Mouse (Mus musculus): ENCODE measurements around the gene F9.
"Not testable (repeated sequence)": the region's sequence is repeated elsewhere in the genome, so short reads cannot be mapped to it uniquely, and the experiment has no call there.

The F9 gene

DNA sequence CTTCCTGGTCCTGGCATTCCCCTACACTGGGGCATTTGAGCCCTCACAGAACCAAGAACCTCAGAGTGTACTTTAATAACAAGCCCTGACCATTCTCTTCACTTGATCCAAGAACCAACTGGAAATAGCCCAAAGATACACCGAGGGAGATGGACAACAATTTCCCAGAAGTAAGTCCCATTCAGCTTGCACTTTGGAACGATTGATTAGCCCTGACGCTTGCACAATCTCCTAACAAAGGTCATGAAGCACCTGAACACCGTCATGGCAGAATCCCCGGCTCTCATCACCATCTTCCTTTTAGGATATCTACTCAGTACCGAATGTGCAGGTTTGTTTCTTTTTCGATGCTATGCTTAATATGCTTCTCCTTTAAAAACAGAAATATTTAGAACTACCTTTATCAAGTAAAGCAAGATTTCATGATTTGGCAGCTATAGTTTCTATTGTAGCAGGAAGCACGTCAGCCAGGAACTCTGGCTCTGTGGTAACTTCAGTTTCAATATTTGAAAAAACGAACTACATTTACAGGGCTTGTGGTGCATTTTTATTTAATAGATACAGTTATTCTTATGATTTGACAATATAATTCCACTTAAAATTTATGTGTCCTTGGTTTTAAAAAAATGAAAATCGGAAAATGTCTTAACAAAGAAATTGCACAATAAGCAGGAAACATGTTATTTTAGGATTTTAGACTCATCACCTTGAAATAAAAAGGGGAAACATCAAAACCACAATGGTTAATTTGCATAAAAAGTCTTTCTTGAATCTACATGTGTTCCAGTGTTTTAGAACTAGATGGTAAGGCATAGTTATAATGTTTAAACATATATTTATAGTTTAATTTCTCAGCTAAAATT, at the start of gene F9:
Gene F9 (plus strand): TSS at position 244 of the 863 bp plus-strand sequence.
- DNase-seq (ENCODE audit: low spot score) = no peak

DNA sequence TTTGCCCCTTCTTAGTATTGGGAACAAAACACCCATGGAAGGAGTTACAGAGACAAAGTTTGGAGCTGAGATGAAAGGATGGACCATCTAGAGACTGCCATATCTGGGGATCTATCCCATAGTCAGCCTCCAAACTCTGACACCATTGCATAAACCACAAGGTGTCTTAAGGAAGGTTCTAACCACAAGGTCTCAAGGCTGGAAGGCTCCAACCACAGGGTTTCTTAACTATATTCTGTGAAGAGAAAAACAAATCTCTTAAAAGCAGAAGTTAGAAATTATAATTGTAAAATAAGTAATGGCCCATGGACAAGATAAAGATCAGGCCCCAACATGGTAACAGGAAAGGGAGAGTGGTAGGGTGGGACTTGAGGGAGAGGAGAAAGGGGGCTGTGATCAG, 29.5 kb upstream of the F9 start:
- not testable (repeated sequence) for DNase-seq (ENCODE audit: low spot score)

GRCm38 (mm10) chrX:60000084-60000443, 800 bp downstream of the F9 start:
- no peak for DNase-seq (ENCODE audit: low spot score)

- DNase-seq (ENCODE audit: low spot score) = no peak
Measured at GRCm38 (mm10) chrX:60001461-60001860, 2.2 kb downstream of the F9 start.

DNA sequence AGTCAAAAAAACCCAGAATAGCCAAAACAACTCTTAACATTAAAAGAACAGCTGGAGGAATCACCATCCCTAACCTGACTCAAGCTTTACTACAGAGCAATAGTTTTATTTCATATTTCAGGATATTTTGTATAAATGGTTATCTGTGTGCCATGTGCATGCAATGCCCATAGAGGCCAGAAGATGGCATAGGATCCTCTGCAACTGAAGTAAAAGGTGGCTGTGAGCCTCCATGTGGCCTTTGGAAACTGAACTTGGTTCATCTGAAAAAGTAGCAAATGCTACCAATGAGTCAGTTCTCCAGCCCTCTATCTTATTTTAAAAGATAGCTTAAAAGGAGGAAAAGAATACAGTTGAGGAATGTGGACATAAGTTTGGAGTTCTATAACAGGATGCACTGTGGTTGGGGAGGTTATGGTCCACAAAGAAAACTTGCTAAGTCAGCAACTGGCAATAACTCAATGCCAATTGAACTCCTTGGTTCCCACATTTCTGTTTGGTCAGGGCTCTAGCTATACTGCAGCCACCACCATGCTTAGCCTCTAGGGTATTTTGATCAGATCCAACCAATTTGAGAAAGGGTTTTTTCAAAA, 13.9 kb downstream of the F9 start:
- DNase-seq (ENCODE audit: low spot score) = no peak

GRCm38 (mm10) chrX:60014588-60014987, 15.3 kb downstream of the F9 start:
- DNase-seq (ENCODE audit: low spot score) = no peak

DNA sequence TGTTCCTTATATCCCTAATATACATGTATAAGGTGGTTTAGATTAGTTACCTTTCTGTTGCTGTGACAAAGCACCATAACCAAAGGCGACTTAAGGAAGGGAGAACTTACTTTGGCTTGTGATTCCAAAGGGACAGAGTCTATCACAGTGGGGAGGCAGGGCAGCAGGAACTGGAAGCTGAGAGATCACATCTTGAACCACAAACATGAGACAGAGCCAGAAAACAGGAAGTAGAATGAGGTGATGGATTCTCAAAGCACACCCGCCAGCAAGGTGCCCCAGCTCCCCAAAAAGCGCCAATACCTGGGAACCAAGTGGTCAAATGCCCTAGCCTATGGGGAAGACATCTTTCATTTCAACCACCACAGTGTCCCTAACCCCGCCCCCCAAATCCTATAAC, 21.7 kb downstream of the F9 start:
- DNase-seq (ENCODE audit: low spot score) = no peak

DNA sequence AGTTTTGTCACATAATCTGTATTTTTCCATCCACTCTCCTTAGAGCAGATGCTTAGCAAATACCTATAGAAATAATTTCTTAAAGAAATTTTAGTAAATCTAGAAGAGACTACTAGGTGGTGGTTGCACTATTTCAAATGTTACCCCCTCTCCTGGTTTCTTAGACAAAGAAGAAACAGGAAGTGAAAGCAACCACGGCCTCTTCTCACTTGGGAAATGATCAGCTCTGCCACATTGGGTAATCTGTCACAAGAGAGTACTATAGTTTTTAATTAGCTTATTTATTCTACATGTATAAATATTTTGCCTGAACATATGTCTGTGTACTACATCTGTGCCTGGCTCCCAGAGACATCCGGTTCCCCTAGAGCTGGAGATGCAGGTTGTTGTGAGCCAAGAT, 22.3 kb downstream of the F9 start:
- DNase-seq (ENCODE audit: low spot score) = no peak

GRCm38 (mm10) chrX:60026654-60027053, 27.4 kb downstream of the F9 start:
- DNase-seq (ENCODE audit: low spot score) = no peak

GRCm38 (mm10) chrX:60054745-60055144, 55.5 kb downstream of the F9 start:
- DNase-seq (ENCODE audit: low spot score) = no peak

GRCm38 (mm10) chrX:60055185-60055584, 55.9 kb downstream of the F9 start:
- no peak for DNase-seq (ENCODE audit: low spot score)

DNA sequence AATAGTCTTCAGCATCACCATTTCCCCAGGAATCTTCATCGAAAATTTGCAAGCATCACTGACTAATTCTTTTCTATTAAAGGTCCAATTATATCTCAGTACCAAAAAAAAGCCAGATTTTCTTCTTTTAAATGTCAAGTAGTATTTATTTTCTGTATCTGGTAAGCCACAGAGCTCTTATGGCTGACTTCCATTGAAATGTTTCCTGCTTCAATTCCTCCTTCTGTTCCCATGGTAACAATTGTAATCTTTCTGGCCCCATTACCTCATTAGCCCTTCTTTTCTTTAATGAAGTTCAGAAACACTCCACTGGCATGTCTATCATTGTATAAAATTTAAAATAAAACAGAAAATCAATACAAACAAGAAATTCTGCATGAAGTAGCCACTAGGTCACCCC, 76.1 kb downstream of the F9 start:
- DNase-seq (ENCODE audit: low spot score) = no peak
